ENCODE assay signal across 22 mouse cellular contexts in genomic region chrX:151910692-151911091, GRCm38 (mm10).
DNase-seq lines count a peak whose midpoint lies in the region; ATAC-seq and TF ChIP-seq lines count a peak whose summit lies in the region.
"Had no signal": no experiment of that assay in that cellular context is flagged by ENCODE, and none has a peak within 500 bp of the region (broad histone marks: within the 10 kb centered on the region; RNA-seq: fewer than 3 reads in every experiment).

No protein-coding gene starts in this region.

- H3K27me3 ChIP-seq in MEL (ENCODE audit: control insufficient read depth in 1 of 2, insufficient read depth in 2 of 2, low read length in 2 of 2) = no peaks in the 10 kb centered on the region
- no peaks in the 10 kb centered on the region for H3K27me3 ChIP-seq in liver, embryonic 13.5 days
- no peaks in the 10 kb centered on the region for H3K27me3 ChIP-seq in liver, embryonic 16.5 days (ENCODE audit: control insufficient read depth, insufficient read depth, low read depth, low read length)
- peaks cover 19% of the 10 kb centered on the region; the same call in 1 of the 2 replicates for H3K27me3 ChIP-seq in forebrain, embryonic 13.5 days
- H3K27me3 ChIP-seq: forebrain, embryonic 15.5 days had no signal

- TF ChIP-seq CTCF in MEL (IDR thresholded peaks at IDR 0.05 in 2 of 3, conservative IDR thresholded peaks at IDR 0.05 in 1 of 3; ENCODE audit: control insufficient read depth in 1 of 3, insufficient read depth in 1 of 3, low read depth in 2 of 3, low read length in 3 of 3, poor library complexity in 1 of 3, severe bottlenecking in 1 of 3) = no peak

- TF ChIP-seq RAD21 in MEL (IDR thresholded peaks at IDR 0.05; ENCODE audit: low read depth, low read length) = no peak

- TF ChIP-seq POLR2A in MEL (IDR thresholded peaks at IDR 0.05; ENCODE audit: control insufficient read depth in 1 of 2, insufficient read depth in 1 of 2, low read depth in 1 of 2, low read length in 2 of 2, poor library complexity in 1 of 2) = no peak

- H3K27ac ChIP-seq in MEL (ENCODE audit: control insufficient read depth, low read depth, low read length) = no peak overlapping the region
- no peak overlapping the region for H3K27ac ChIP-seq in liver, embryonic 13.5 days
- no peak overlapping the region for H3K27ac ChIP-seq in liver, embryonic 16.5 days (ENCODE audit: low read length)
- no peak overlapping the region for H3K27ac ChIP-seq in forebrain, embryonic 13.5 days
- H3K27ac ChIP-seq: embryonic facial prominence, embryonic 12.5 days; embryonic facial prominence, embryonic 15.5 days; forebrain, embryonic 15.5 days; gastrocnemius, adult 2 months; hindbrain, embryonic 12.5 days; hindbrain, embryonic 15.5 days had no signal

- H3K4me3 ChIP-seq in MEL (ENCODE audit: control insufficient read depth in 1 of 2, insufficient read depth in 1 of 2, low read depth in 2 of 2, low read length in 2 of 2) = no peak overlapping the region
- H3K4me3 ChIP-seq in liver, embryonic 13.5 days (replicated peaks) = no peak overlapping the region
- no peak overlapping the region for H3K4me3 ChIP-seq in liver, embryonic 16.5 days (ENCODE audit: low read depth, low read length)
- H3K4me3 ChIP-seq in forebrain, embryonic 13.5 days = no peak overlapping the region
- H3K4me3 ChIP-seq: embryonic facial prominence, embryonic 12.5 days; embryonic facial prominence, embryonic 15.5 days; forebrain, embryonic 15.5 days; gastrocnemius, adult 2 months; hindbrain, embryonic 12.5 days; hindbrain, embryonic 15.5 days had no signal

- peaks cover 0 to 9% of the 10 kb centered on the region in 2 experiments; a peak in 2 of 4 replicates for H3K4me1 ChIP-seq in MEL (ENCODE audit: control insufficient read depth in 1 of 2, insufficient read depth in 2 of 2, low read length in 2 of 2)
- H3K4me1 ChIP-seq in liver, embryonic 13.5 days (replicated peaks) = no peaks in the 10 kb centered on the region
- no peaks in the 10 kb centered on the region for H3K4me1 ChIP-seq in liver, embryonic 16.5 days (ENCODE audit: control insufficient read depth, low read depth, low read length)
- H3K4me1 ChIP-seq in forebrain, embryonic 13.5 days = no peaks in the 10 kb centered on the region
- H3K4me1 ChIP-seq: embryonic facial prominence, embryonic 12.5 days; embryonic facial prominence, embryonic 15.5 days; forebrain, embryonic 15.5 days; hindbrain, embryonic 12.5 days; hindbrain, embryonic 15.5 days had no signal

- no peaks in the 10 kb centered on the region for H3K9me3 ChIP-seq in MEL (replicated peaks; ENCODE audit: insufficient read depth, low read length)
- H3K9me3 ChIP-seq in liver, embryonic 13.5 days (replicated peaks) = no peaks in the 10 kb centered on the region
- no peaks in the 10 kb centered on the region for H3K9me3 ChIP-seq in liver, embryonic 16.5 days (replicated peaks; ENCODE audit: control insufficient read depth, low read length)
- H3K9me3 ChIP-seq in forebrain, embryonic 13.5 days (replicated peaks) = no peaks in the 10 kb centered on the region
- H3K9me3 ChIP-seq: embryonic facial prominence, embryonic 12.5 days; embryonic facial prominence, embryonic 15.5 days; forebrain, embryonic 15.5 days; hindbrain, embryonic 12.5 days; hindbrain, embryonic 15.5 days had no signal

- WGBS in liver, embryonic 13.5 days (ENCODE audit: insufficient replicate concordance) = 36% methylated on average over 1 of the region's 1 CpGs
- 29% methylated on average over 1 of the region's 1 CpGs for WGBS in liver, embryonic 16.5 days (ENCODE audit: insufficient replicate concordance)
- 100% methylated on average over 1 of the region's 1 CpGs for WGBS in forebrain, embryonic 13.5 days

- no peak overlapping the region for H3K9ac ChIP-seq in MEL (ENCODE audit: control insufficient read depth, low read depth, low read length, poor library complexity, severe bottlenecking)
- H3K9ac ChIP-seq in liver, embryonic 13.5 days = no peak overlapping the region
- H3K9ac ChIP-seq in liver, embryonic 16.5 days (ENCODE audit: low read depth, low read length) = no peak overlapping the region
- no peak overlapping the region for H3K9ac ChIP-seq in forebrain, embryonic 13.5 days
- H3K9ac ChIP-seq: embryonic facial prominence, embryonic 12.5 days; embryonic facial prominence, embryonic 15.5 days; forebrain, embryonic 15.5 days; hindbrain, embryonic 12.5 days; hindbrain, embryonic 15.5 days had no signal

- H3K79me2 ChIP-seq in MEL (ENCODE audit: control insufficient read depth, insufficient read depth, low read length, poor library complexity) = no peaks in the 10 kb centered on the region

- peaks cover 31 to 82% of the 10 kb centered on the region in 2 experiments for H3K36me3 ChIP-seq in MEL (ENCODE audit: control insufficient read depth in 1 of 2, insufficient read depth in 2 of 2, low read length in 2 of 2)
- H3K36me3 ChIP-seq in liver, embryonic 13.5 days = peaks cover 72% of the 10 kb centered on the region
- peaks cover 21% of the 10 kb centered on the region for H3K36me3 ChIP-seq in liver, embryonic 16.5 days (ENCODE audit: control insufficient read depth, insufficient read depth)
- H3K36me3 ChIP-seq in forebrain, embryonic 13.5 days (ENCODE audit: poor library complexity, severe bottlenecking) = peaks cover 77% of the 10 kb centered on the region

- no peak overlapping the region for H3K4me2 ChIP-seq in liver, embryonic 13.5 days
- H3K4me2 ChIP-seq in liver, embryonic 16.5 days (ENCODE audit: low read depth, low read length) = no peak overlapping the region
- no peak overlapping the region for H3K4me2 ChIP-seq in forebrain, embryonic 13.5 days
- H3K4me2 ChIP-seq: embryonic facial prominence, embryonic 12.5 days; embryonic facial prominence, embryonic 15.5 days; forebrain, embryonic 15.5 days; heart, embryonic 11.5 days; hindbrain, embryonic 12.5 days; hindbrain, embryonic 15.5 days had no signal

- DNase-seq in MEL (ENCODE audit: low read depth, low spot score) (peak; percentile 76), MEL-GATA-1-ER (ENCODE audit: extremely low read depth, low read depth) (peak; percentile 39)
- DNase-seq in liver, embryonic 13.5 days = peak; percentile 3
- DNase-seq in cerebellum, postnatal 25 days = no peak
- no peak for DNase-seq in cerebellum, postnatal 14 days
- DNase-seq in frontal cortex, postnatal 14 days (ENCODE audit: low spot score in 2 of 2) = no peak
- DNase-seq: adrenal gland, adult 2 months; adrenal gland, postnatal 14 days; cerebellum, adult 2 months; cerebellum, adult 9-11 months; gastrocnemius, adult 2 months; gastrocnemius, postnatal 14 days; heart, adult 11 months had no signal

- peak; percentile 78 to 85 for TF ChIP-seq EP300 in MEL (IDR thresholded peaks at IDR 0.05; ENCODE audit: low read depth in 1 of 2, low read length in 2 of 2)

- ATAC-seq in liver, embryonic 13.5 days (ENCODE audit: low read depth) = peak; percentile 83
- peak; percentile 64 for ATAC-seq in liver, embryonic 16.5 days (ENCODE audit: low read depth)
- no peak for ATAC-seq in forebrain, embryonic 13.5 days
- ATAC-seq: CD4-positive, CD25-positive, alpha-beta regulatory T cell, adult 4 months; forebrain, embryonic 15.5 days had no signal

TF ChIP-seq in MEL, 35 proteins besides CTCF, POLR2A, EP300 and RAD21:
- TF ChIP-seq BHLHE40 (IDR thresholded peaks at IDR 0.05; ENCODE audit: borderline replicate concordance, low read depth, low read length) = no peak
- no peak for TF ChIP-seq MYC (IDR thresholded peaks at IDR 0.05; ENCODE audit: low read depth, low read length)
- peak; percentile 33; the same call in 1 of the 2 replicates for TF ChIP-seq SIN3A (IDR thresholded peaks at IDR 0.05; ENCODE audit: low read length)
- TF ChIP-seq MXI1 (IDR thresholded peaks at IDR 0.05; ENCODE audit: low read depth, low read length) = 0 out of 2 replicates have a peak, but pooled peaks have one; percentile 22
- TF ChIP-seq NELFE (IDR thresholded peaks at IDR 0.05; ENCODE audit: low read depth, low read length) = no peak
- TF ChIP-seq TAL1 (IDR thresholded peaks at IDR 0.05; ENCODE audit: low read length) = peak; percentile 75
- TF ChIP-seq RCOR1 (IDR thresholded peaks at IDR 0.05; ENCODE audit: low read depth, low read length) = peak; percentile 80
- peak; percentile 61; the same call in 1 of the 2 replicates for TF ChIP-seq ETS1 (IDR thresholded peaks at IDR 0.05; ENCODE audit: low read depth, low read length)
- TF ChIP-seq TCF12 (IDR thresholded peaks at IDR 0.05; ENCODE audit: low read depth, low read length) = peak; percentile 94
- peak; percentile 87 for TF ChIP-seq GATA1 (IDR thresholded peaks at IDR 0.05; ENCODE audit: low read depth, low read length)

Comparison
In these comparisons a context has a peak if more than half of its experiments do, and no peak if none do; other contexts are left out.
1. DNase-seq: peak in MEL (single experiment), MEL-GATA-1-ER (single experiment) and liver, embryonic 13.5 days (single experiment); none in cerebellum, postnatal 25 days (0 of 2), cerebellum, postnatal 14 days (0 of 2) and frontal cortex, postnatal 14 days (0 of 2).